22 mouse cellular contexts compared by ENCODE assay signal in genomic region chr3:132981968-132982367, GRCm38 (mm10). TPM values are rescaled to one million over a fixed set of nuclear protein-coding genes. Genes with fewer than 3 reads are reported as not detected.
DNase-seq lines count a peak whose midpoint lies in the region; ATAC-seq and TF ChIP-seq lines count a peak whose summit lies in the region.
"Had no signal": no experiment of that assay in that cellular context is flagged by ENCODE, and none has a peak within 500 bp of the region (broad histone marks: within the 10 kb centered on the region; RNA-seq: fewer than 3 reads in every experiment).

No protein-coding gene starts in this region.

- 56% methylated on average over 2 of the region's 2 CpGs for WGBS in forebrain, embryonic 15.5 days
- 78% methylated on average over 2 of the region's 2 CpGs for WGBS in forebrain, embryonic 13.5 days
- 47% methylated on average over 2 of the region's 2 CpGs for WGBS in forebrain, embryonic 16.5 days
- 79% methylated on average over 2 of the region's 2 CpGs for WGBS in forebrain, embryonic 14.5 days
- WGBS in forebrain, postnatal 0 days, result 58% methylated on average over 2 of the region's 2 CpGs
- WGBS in forebrain, embryonic 12.5 days, result 89% methylated on average over 2 of the region's 2 CpGs

- no peak overlapping the region for H3K27ac ChIP-seq in forebrain, embryonic 15.5 days (replicated peaks)
- H3K27ac ChIP-seq in forebrain, embryonic 13.5 days, result no peak overlapping the region
- H3K27ac ChIP-seq in forebrain, embryonic 16.5 days (ENCODE audit: low read length), result no peak overlapping the region
- H3K27ac ChIP-seq in forebrain, embryonic 14.5 days (ENCODE audit: low read depth, low read length), result no peak overlapping the region
- no peak overlapping the region for H3K27ac ChIP-seq in forebrain, postnatal 0 days (ENCODE audit: low read depth, low read length)
- H3K27ac ChIP-seq in forebrain, embryonic 12.5 days, result no peak overlapping the region

- no peak overlapping the region for H3K4me3 ChIP-seq in forebrain, embryonic 15.5 days
- H3K4me3 ChIP-seq in forebrain, embryonic 13.5 days, result no peak overlapping the region
- no peak overlapping the region for H3K4me3 ChIP-seq in forebrain, embryonic 16.5 days (replicated peaks; ENCODE audit: low read length)
- H3K4me3 ChIP-seq in forebrain, embryonic 14.5 days (ENCODE audit: low read depth, low read length), result no peak overlapping the region
- H3K4me3 ChIP-seq in forebrain, postnatal 0 days (ENCODE audit: low read depth, low read length), result no peak overlapping the region
- H3K4me3 ChIP-seq in forebrain, embryonic 12.5 days (replicated peaks), result no peak overlapping the region

- no peaks in the 10 kb centered on the region for H3K4me1 ChIP-seq in forebrain, embryonic 15.5 days
- no peaks in the 10 kb centered on the region for H3K4me1 ChIP-seq in forebrain, embryonic 13.5 days
- H3K4me1 ChIP-seq in forebrain, embryonic 16.5 days (replicated peaks; ENCODE audit: control insufficient read depth, insufficient read depth, low read length), result no peaks in the 10 kb centered on the region
- H3K4me1 ChIP-seq in forebrain, embryonic 14.5 days (ENCODE audit: control insufficient read depth, insufficient read depth, low read length), result no peaks in the 10 kb centered on the region
- no peaks in the 10 kb centered on the region for H3K4me1 ChIP-seq in forebrain, postnatal 0 days (ENCODE audit: insufficient read depth)
- no peaks in the 10 kb centered on the region for H3K4me1 ChIP-seq in forebrain, embryonic 12.5 days

- no peak overlapping the region for H3K9ac ChIP-seq in forebrain, embryonic 15.5 days (replicated peaks)
- H3K9ac ChIP-seq in forebrain, embryonic 13.5 days, result no peak overlapping the region
- no peak overlapping the region for H3K9ac ChIP-seq in forebrain, embryonic 16.5 days (replicated peaks; ENCODE audit: low read depth, low read length)
- no peak overlapping the region for H3K9ac ChIP-seq in forebrain, embryonic 14.5 days (ENCODE audit: low read length)
- no peak overlapping the region for H3K9ac ChIP-seq in forebrain, postnatal 0 days
- H3K9ac ChIP-seq in forebrain, embryonic 12.5 days, result no peak overlapping the region

- no peak overlapping the region for H3K4me2 ChIP-seq in forebrain, embryonic 15.5 days (replicated peaks)
- no peak overlapping the region for H3K4me2 ChIP-seq in forebrain, embryonic 13.5 days
- H3K4me2 ChIP-seq in forebrain, embryonic 16.5 days (ENCODE audit: low read length), result no peak overlapping the region
- H3K4me2 ChIP-seq in forebrain, embryonic 14.5 days (ENCODE audit: low read length), result no peak overlapping the region
- no peak overlapping the region for H3K4me2 ChIP-seq in forebrain, postnatal 0 days (ENCODE audit: low read depth)
- no peak overlapping the region for H3K4me2 ChIP-seq in forebrain, embryonic 12.5 days

- no peaks in the 10 kb centered on the region for H3K27me3 ChIP-seq in forebrain, embryonic 15.5 days
- H3K27me3 ChIP-seq in forebrain, embryonic 13.5 days, result no peaks in the 10 kb centered on the region
- no peaks in the 10 kb centered on the region for H3K27me3 ChIP-seq in forebrain, embryonic 16.5 days (replicated peaks; ENCODE audit: control insufficient read depth, insufficient read depth, low read length)
- no peaks in the 10 kb centered on the region for H3K27me3 ChIP-seq in forebrain, embryonic 14.5 days (replicated peaks; ENCODE audit: control insufficient read depth, insufficient read depth, low read length)
- H3K27me3 ChIP-seq in forebrain, postnatal 0 days (ENCODE audit: insufficient read depth, low read length), result no peaks in the 10 kb centered on the region
- no peaks in the 10 kb centered on the region for H3K27me3 ChIP-seq in forebrain, embryonic 12.5 days
- H3K27me3 ChIP-seq: CH12.LX, Patski had no signal

- TF ChIP-seq CTCF in forebrain, postnatal 0 days (IDR thresholded peaks at IDR 0.05; ENCODE audit: low read depth), result no peak

- H3K36me3 ChIP-seq in forebrain, embryonic 15.5 days, result no peaks in the 10 kb centered on the region
- peaks cover 22% of the 10 kb centered on the region; the same call in 1 of the 2 replicates for H3K36me3 ChIP-seq in forebrain, embryonic 13.5 days (ENCODE audit: poor library complexity, severe bottlenecking)
- H3K36me3 ChIP-seq in forebrain, embryonic 16.5 days (ENCODE audit: control insufficient read depth, insufficient read depth), result no peaks in the 10 kb centered on the region
- H3K36me3 ChIP-seq in forebrain, embryonic 14.5 days (ENCODE audit: control insufficient read depth, insufficient read depth, low read length), result 0 out of 2 replicates have a peak, but pooled peaks cover 7% of the 10 kb centered on the region
- H3K36me3 ChIP-seq in forebrain, postnatal 0 days (ENCODE audit: insufficient read depth), result no peaks in the 10 kb centered on the region; the same call in 1 of the 2 replicates
- peaks cover 19% of the 10 kb centered on the region for H3K36me3 ChIP-seq in forebrain, embryonic 12.5 days (replicated peaks)

- H3K9me3 ChIP-seq in forebrain, embryonic 15.5 days, result no peaks in the 10 kb centered on the region
- no peaks in the 10 kb centered on the region for H3K9me3 ChIP-seq in forebrain, embryonic 13.5 days (replicated peaks)
- no peaks in the 10 kb centered on the region for H3K9me3 ChIP-seq in forebrain, embryonic 16.5 days (ENCODE audit: control insufficient read depth, low read length)
- no peaks in the 10 kb centered on the region for H3K9me3 ChIP-seq in forebrain, embryonic 14.5 days (replicated peaks; ENCODE audit: control insufficient read depth, low read length)
- no peaks in the 10 kb centered on the region for H3K9me3 ChIP-seq in forebrain, postnatal 0 days (ENCODE audit: low read length)
- no peaks in the 10 kb centered on the region for H3K9me3 ChIP-seq in forebrain, embryonic 12.5 days
- H3K9me3 ChIP-seq: G1E had no signal

- DNase-seq in forebrain, embryonic 14.5 days (ENCODE audit: low spot score), result no peak
- no peak for DNase-seq in forebrain, postnatal 0 days
- DNase-seq: adrenal gland, adult 2 months; adrenal gland, adult 8-10 months; adrenal gland, postnatal 10 days; adrenal gland, postnatal 14 days; adrenal gland, postnatal 25 days; adrenal gland, postnatal 36 days; B cell, adult 2 months; cerebellum, adult 11 months; cerebellum, adult 11-12 months; cerebellum, adult 18-20 months had no signal

- peak; percentile 71; the same call in 1 of the 2 replicates for ATAC-seq in forebrain, embryonic 15.5 days (replicated peaks)
- ATAC-seq in forebrain, embryonic 13.5 days, result no peak
- ATAC-seq in forebrain, embryonic 16.5 days, result peak; percentile 45; the same call in 1 of the 2 replicates
- no peak for ATAC-seq in forebrain, embryonic 14.5 days
- peak; percentile 51; the same call in 1 of the 2 replicates for ATAC-seq in forebrain, postnatal 0 days
- no peak for ATAC-seq in forebrain, embryonic 12.5 days (ENCODE audit: low FRiP score)
- ATAC-seq: activated CD4-positive, CD25-positive, alpha-beta regulatory T cell, adult 4 months; CD4-positive, CD25-positive, alpha-beta regulatory T cell, adult 4 months; Patski had no signal

RNA-seq across cellular contexts. Expression of gene Npnt, which starts 31.9 kb away (rescaled TPM):
- polyA plus RNA-seq in forebrain, embryonic 15.5 days (2015; fragmentation: Nextera tagmentation; extraction: Ambion mirVana), result 5.5 and 8.2 TPM in 2 replicates
- 3.8 and 5.7 TPM in 2 replicates for polyA plus RNA-seq in forebrain, embryonic 13.5 days (2015; fragmentation: Nextera tagmentation; extraction: Ambion mirVana)
- polyA plus RNA-seq in forebrain, embryonic 16.5 days (2015; fragmentation: Nextera tagmentation; extraction: Ambion mirVana), result 6.3 and 9.0 TPM in 2 replicates
- polyA plus RNA-seq in forebrain, embryonic 14.5 days (2014; fragmentation: Nextera tagmentation; extraction: Ambion mirVana), result 6.4 and 7.6 TPM in 2 replicates
- 6.8 and 9.0 TPM in 2 replicates for total RNA-seq in forebrain, postnatal 0 days (2014; rRNA removed)
- 9.0 and 14.3 TPM in 2 replicates for polyA plus RNA-seq in forebrain, postnatal 0 days (2015; fragmentation: Nextera tagmentation; extraction: Ambion mirVana)
- 4.3 and 5.0 TPM in 2 replicates for polyA plus RNA-seq in forebrain, embryonic 12.5 days (2016; fragmentation: Nextera tagmentation; extraction: Ambion mirVana)
- total RNA-seq: MEL had no signal
- polyA plus RNA-seq: G1E had no signal

Comparison
In these comparisons a context has a peak if more than half of its experiments do, and no peak if none do; other contexts are left out.
1. ATAC-seq: peak in forebrain, embryonic 15.5 days (single experiment), forebrain, embryonic 16.5 days (single experiment) and forebrain, postnatal 0 days (single experiment); none in forebrain, embryonic 13.5 days (single experiment), forebrain, embryonic 14.5 days (single experiment) and forebrain, embryonic 12.5 days (single experiment).